Mouse (Mus musculus) hindbrain, embryonic 16.5 days (tissue): ENCODE results near the gene Prss54. TPM values are rescaled to one million over a fixed set of nuclear protein-coding genes. Genes with fewer than 3 reads are reported as not detected.

Experiments
- ATAC-seq: fragments of 200-750 bp; cut with Nextera tagmentation; 2 replicates; pipeline ENCODE4 v1.8.0; 2017; ENCODE audit warnings: moderate TSS enrichment, moderate library complexity
- H3K27ac ChIP-seq: fragments of 300-500 bp; sonication (generic); 2 replicates; pipeline ENCODE4 v1.5.1; 2014; ENCODE audit warnings: low read depth, mild to moderate bottlenecking, control low read depth, low read length, moderate library complexity
- H3K27me3 ChIP-seq: fragments of 300-500 bp; sonication (generic); replicated peaks from 2 replicates; pipeline ENCODE4 v1.6.1; 2014; ENCODE audit warnings: low read length; ENCODE audit not compliant: control insufficient read depth, insufficient read depth
- H3K36me3 ChIP-seq: fragments of 300-500 bp; sonication (generic); 2 replicates; pipeline ENCODE4 v1.6.1; 2014; ENCODE audit warnings: mild to moderate bottlenecking, low read length, moderate library complexity, mixed read lengths; ENCODE audit not compliant: control insufficient read depth, insufficient read depth
- H3K4me1 ChIP-seq: fragments of 300-500 bp; sonication (generic); 2 replicates; pipeline ENCODE4 v1.6.1; 2014; ENCODE audit warnings: low read depth, low read length; ENCODE audit not compliant: control insufficient read depth, insufficient read depth
- H3K4me2 ChIP-seq: fragments of 300-500 bp; sonication (generic); 2 replicates; pipeline ENCODE4 v1.6.1; 2014; ENCODE audit warnings: mild to moderate bottlenecking, low read length, control low read depth, moderate library complexity
- H3K4me3 ChIP-seq: fragments of 300-500 bp; sonication (generic); 2 replicates; pipeline ENCODE4 v1.5.1; 2014; ENCODE audit warnings: mild to moderate bottlenecking, low read length, control low read depth, moderate library complexity
- H3K9ac ChIP-seq: fragments of 300-500 bp; sonication (generic); 2 replicates; pipeline ENCODE4 v1.6.1; 2014; ENCODE audit warnings: low read depth, mild to moderate bottlenecking, control low read depth, low read length, moderate library complexity
- H3K9me3 ChIP-seq: fragments of 300-500 bp; sonication (generic); 2 replicates; pipeline ENCODE4 v1.6.1; 2014; ENCODE audit warnings: mild to moderate bottlenecking, low read length, moderate library complexity; ENCODE audit not compliant: control insufficient read depth
- WGBS: fragments of 180-500 bp; shearing (Covaris S2); extraction: QIAGEN DNeasy Blood & Tissue Kit; methylation state at CpG from one replicate; pipeline ENCODE4 v1.1.7; 2014; 5-methylcytosine and 5-hydroxymethylcytosine counted together
- polyA plus RNA-seq: library from polyadenylated mRNA; unstranded; fragments of >200 nt; fragmentation: Nextera tagmentation; extraction: Ambion mirVana; gene quantifications from 2 replicates; pipeline ENCODE4 v1.2.1, GENCODE M21; 2015

Prss54 gene
- polyA plus RNA-seq, 1 experiment from 2014 or later: not detected

- no peak overlapping the region for H3K4me2 ChIP-seq
- 91% methylated on average over 6 of the region's 6 CpGs for WGBS
- H3K36me3 ChIP-seq: no peaks in the 10 kb centered on the region
- no peaks in the 10 kb centered on the region for H3K27me3 ChIP-seq
- ATAC-seq: no peak
- H3K4me3 ChIP-seq: no peak overlapping the region
- no peak overlapping the region for H3K9ac ChIP-seq
- H3K9me3 ChIP-seq: no peaks in the 10 kb centered on the region
- no peak overlapping the region for H3K27ac ChIP-seq
- H3K4me1 ChIP-seq: no peaks in the 10 kb centered on the region
These were observed 59.2 kb downstream of the Prss54 start for GRCm38 (mm10) chr8:95516928-95517327.

- Histone ChIP-seq H3K27ac (no peak overlapping the region), H3K9ac (no peak overlapping the region), H3K4me1 (no peaks in the 10 kb centered on the region), H3K4me2 (no peak overlapping the region), H3K36me3 (no peaks in the 10 kb centered on the region), H3K9me3 (no peaks in the 10 kb centered on the region), H3K27me3 (no peaks in the 10 kb centered on the region), H3K4me3 (no peak overlapping the region)
- no peak for ATAC-seq
- 63% methylated on average over 4 of the region's 4 CpGs for WGBS
These were observed 62.9 kb downstream of the Prss54 start for GRCm38 (mm10) chr8:95513219-95513618.

GRCm38 (mm10) chr8:95512257-95512656 lies 63.9 kb downstream of the Prss54 start:
- no peaks in the 10 kb centered on the region for H3K9me3 ChIP-seq

More at GRCm38 (mm10) chr8:95512257-95512656, 63.9 kb downstream of the Prss54 start:
- no peaks in the 10 kb centered on the region for H3K27me3 ChIP-seq
- 26% methylated on average over 4 of the region's 4 CpGs for WGBS
- H3K4me2 ChIP-seq: no peak overlapping the region
- H3K4me3 ChIP-seq: no peak overlapping the region
- no peaks in the 10 kb centered on the region for H3K36me3 ChIP-seq
- H3K9ac ChIP-seq: no peak overlapping the region
- no peak overlapping the region for H3K27ac ChIP-seq
- no peaks in the 10 kb centered on the region for H3K4me1 ChIP-seq
- ATAC-seq: no peak

Other genes with a start within 250 kb of the Prss54 start
- gene Zfp319, start 244.4 kb downstream of the Prss54 start, polyA plus RNA-seq: 12.1 and 15.8 TPM in 2 replicates
- 35.7 and 39.8 TPM in 2 replicates for gene Usb1, start 244.1 kb downstream of the Prss54 start, polyA plus RNA-seq
- gene Mmp15, start 224.1 kb downstream of the Prss54 start, polyA plus RNA-seq: 15.7 and 18.4 TPM in 2 replicates
- gene Cfap20, start 141.5 kb downstream of the Prss54 start, polyA plus RNA-seq: 121 and 124 TPM in 2 replicates
- 6.2 and 7.5 TPM in 2 replicates for gene Csnk2a2, start 86.3 kb downstream of the Prss54 start, polyA plus RNA-seq
- gene Ccdc113, start 42.3 kb downstream of the Prss54 start, polyA plus RNA-seq: 2.4 and 3.4 TPM in 2 replicates
- gene Gins3, start 57.1 kb upstream of the Prss54 start, polyA plus RNA-seq: 7.5 and 7.7 TPM in 2 replicates
- 571 and 665 TPM in 2 replicates for gene Ndrg4, start 100.6 kb upstream of the Prss54 start, polyA plus RNA-seq
- gene Setd6, start 139.5 kb upstream of the Prss54 start, polyA plus RNA-seq: 28.0 and 30.6 TPM in 2 replicates
- 31.3 and 42.3 TPM in 2 replicates for gene Cnot1, start 231.1 kb upstream of the Prss54 start, polyA plus RNA-seq
- 228 and 256 TPM in 2 replicates for gene Sap18b, start 249.0 kb upstream of the Prss54 start, polyA plus RNA-seq